Mouse (Mus musculus) T-helper 17 cell (primary cell): ENCODE measurements at regions not wholly inside any gene's neighbourhood (a gene's known extent, or its start where the extent isn't known, plus 50 kb on each side); places are given as distances from the start of the nearest gene placed in this dataset.

Experiments used
- in situ Hi-C, 2 experiments: fragments of 300-600 bp; cut with MboI, MseI; formaldehyde crosslinking; loops; 1 replicate in 1 of 2; 2 replicates in 1 of 2; pipeline ENCODE4 v1.15.1; 2025; ENCODE audit warnings: high pct_unique_total_duplicates in 2 of 2

GRCm38 (mm10) chr14:103458340-103458739 lies 54.8 kb upstream of the Scel start:
- in situ Hi-C loops = no loop called here

- in situ Hi-C loops = no loop called here
These were observed 57.0 kb upstream of the Scel start for GRCm38 (mm10) chr14:103456106-103456505.

GRCm38 (mm10) chr14:103450756-103451155 lies 62.4 kb upstream of the Scel start:
- in situ Hi-C loops = no loop called here

- in situ Hi-C loops = loop anchor here in 1 of 2 experiments (5.0 kb wide), 1 partner anchor 92 kb away; no protein-coding TSS in a partner anchor
These were observed 63.7 kb upstream of the Scel start for GRCm38 (mm10) chr14:103449447-103449846.

- in situ Hi-C loops = loop anchor here in 1 of 2 experiments (5.0 kb wide), 1 partner anchor 92 kb away; no protein-coding TSS in a partner anchor
These were observed 64.1 kb upstream of the Scel start for GRCm38 (mm10) chr14:103449033-103449432.

- in situ Hi-C loops = loop anchor here in 1 of 2 experiments (5.0 kb wide), 1 partner anchor 89 kb away; no protein-coding TSS in a partner anchor
These were observed 66.5 kb upstream of the Scel start for GRCm38 (mm10) chr14:103446671-103447070.

GRCm38 (mm10) chr14:103441454-103442065 lies 71.6 kb upstream of the Scel start:
- in situ Hi-C loops = no loop called here

- in situ Hi-C loops = no loop called here
These were observed 72.9 kb upstream of the Scel start for GRCm38 (mm10) chr14:103440243-103440642.

GRCm38 (mm10) chr14:103434218-103434617 lies 78.9 kb upstream of the Scel start:
- in situ Hi-C loops = loop anchor here in 1 of 2 experiments (5.0 kb wide), 1 partner anchor 37 kb away; no protein-coding TSS in a partner anchor

- in situ Hi-C loops = loop anchor here in 1 of 2 experiments (5.0 kb wide), 1 partner anchor 36 kb away; no protein-coding TSS in a partner anchor
These were observed 80.0 kb upstream of the Scel start for GRCm38 (mm10) chr14:103433106-103433505.

GRCm38 (mm10) chr14:103427873-103428272 lies 81.3 kb upstream of the Mycbp2 start:
- in situ Hi-C loops = no loop called here

- in situ Hi-C loops = loop anchor here in 1 of 2 experiments (5.0 kb wide), 1 partner anchor 69 kb away; no protein-coding TSS in a partner anchor
These were observed 74.8 kb upstream of the Mycbp2 start for GRCm38 (mm10) chr14:103421305-103421822.

GRCm38 (mm10) chr14:103417110-103418061 lies 70.8 kb upstream of the Mycbp2 start:
- in situ Hi-C loops = no loop called here

GRCm38 (mm10) chr14:103404611-103405010 lies 58.0 kb upstream of the Mycbp2 start:
- in situ Hi-C loops = no loop called here

GRCm38 (mm10) chr14:103403054-103403453 lies 56.4 kb upstream of the Mycbp2 start:
- in situ Hi-C loops = no loop called here

- in situ Hi-C loops = no loop called here
These were observed 55.4 kb upstream of the Mycbp2 start for GRCm38 (mm10) chr14:103401983-103402382.

- in situ Hi-C loops = no loop called here
These were observed 54.7 kb upstream of the Mycbp2 start for GRCm38 (mm10) chr14:103401280-103401679.

- in situ Hi-C loops = loop anchor here in 1 of 2 experiments (5.0 kb wide), 1 partner anchor 34 kb away; no protein-coding TSS in a partner anchor
These were observed 51.8 kb upstream of the Mycbp2 start for GRCm38 (mm10) chr14:103398401-103398800.
